Mouse (Mus musculus): Measurements from ENCODE around the gene Zscan2.

DNA sequence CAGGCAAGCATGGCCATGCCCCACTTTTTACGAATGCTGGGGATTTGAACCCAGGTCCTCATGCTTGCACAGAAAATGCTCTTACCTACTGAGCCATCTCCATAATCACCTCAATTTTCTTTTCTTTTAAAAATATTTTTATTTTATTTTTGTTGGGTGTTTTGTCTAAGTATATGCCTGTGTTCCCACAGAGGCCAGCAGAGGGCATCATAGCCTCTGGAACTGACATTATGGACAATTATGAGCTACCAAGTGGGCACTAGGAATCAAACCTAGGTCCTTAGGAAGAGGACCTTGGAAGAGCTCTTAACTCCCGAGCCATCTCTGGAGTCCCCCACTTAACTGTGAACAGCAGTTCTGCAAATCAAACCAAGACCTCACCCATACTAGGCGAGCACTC, 7.5 kb upstream of the Zscan2 start:
- TF ChIP-seq CTCF (IDR thresholded peaks at IDR 0.05; ENCODE audit: low read depth, low read length) (peak; percentile 15; the same call in 1 of the 2 replicates), POLR2A (IDR thresholded peaks at IDR 0.05; ENCODE audit: extremely low read depth, insufficient read depth, low read length) (no peak)
